Mouse (Mus musculus): ENCODE measurements around the gene Clcn7. TPM values are rescaled to one million over a fixed set of nuclear protein-coding genes. Genes with fewer than 3 reads are reported as not detected.

The Clcn7 gene
- polyA plus RNA-seq, 1 experiment from 2014 or later: 26.7 TPM

GRCm38 (mm10) chr17:25211705-25212104, 78.5 kb downstream of the Clcn7 start:
- Histone ChIP-seq H3K4me2 (ENCODE audit: low read depth, low read length) (no peak overlapping the region), H3K27ac (ENCODE audit: low read depth, low read length) (no peak overlapping the region), H3K4me3 (ENCODE audit: low read depth, low read length) (no peak overlapping the region), H3K27me3 (ENCODE audit: control insufficient read depth, insufficient read depth, low read length) (no peaks in the 10 kb centered on the region), H3K9me3 (ENCODE audit: control insufficient read depth, low read length) (no peaks in the 10 kb centered on the region), H3K9ac (replicated peaks; ENCODE audit: low read depth, low read length) (no peak overlapping the region), H3K36me3 (ENCODE audit: control insufficient read depth, insufficient read depth, low read length) (peaks cover 64% of the 10 kb centered on the region), H3K4me1 (ENCODE audit: control insufficient read depth, insufficient read depth, low read length) (no peaks in the 10 kb centered on the region)
- 89% methylated on average over 4 of the region's 4 CpGs for WGBS
- ATAC-seq (ENCODE audit: low read depth): no peak

Other genes starting within 250 kb of the Clcn7 start
- 69.2 and 75.7 TPM in 2 replicates for gene Nubp2, start 247.0 kb upstream of the Clcn7 start, polyA plus RNA-seq (2014; fragmentation: Nextera tagmentation; extraction: Ambion mirVana)
- gene Spsb3, start 246.7 kb upstream of the Clcn7 start, polyA plus RNA-seq (2014; fragmentation: Nextera tagmentation; extraction: Ambion mirVana): 74.5 and 83.8 TPM in 2 replicates
- 21.4 and 23.7 TPM in 2 replicates for gene Eme2, start 238.3 kb upstream of the Clcn7 start, polyA plus RNA-seq (2014; fragmentation: Nextera tagmentation; extraction: Ambion mirVana)
- gene Mrps34, start 238.3 kb upstream of the Clcn7 start, polyA plus RNA-seq (2014; fragmentation: Nextera tagmentation; extraction: Ambion mirVana): 85.5 and 86.4 TPM in 2 replicates
- gene Nme3, start 236.9 kb upstream of the Clcn7 start, polyA plus RNA-seq (2014; fragmentation: Nextera tagmentation; extraction: Ambion mirVana): 98.0 and 115 TPM in 2 replicates
- 88.5 and 93.4 TPM in 2 replicates for gene Mapk8ip3, start 196.4 kb upstream of the Clcn7 start, polyA plus RNA-seq (2014; fragmentation: Nextera tagmentation; extraction: Ambion mirVana)
- gene Jpt2, start 172.7 kb upstream of the Clcn7 start, polyA plus RNA-seq (2014; fragmentation: Nextera tagmentation; extraction: Ambion mirVana): 50.0 and 59.8 TPM in 2 replicates
- 9.2 and 10.1 TPM in 2 replicates for gene Cramp1l, start 117.6 kb upstream of the Clcn7 start, polyA plus RNA-seq (2014; fragmentation: Nextera tagmentation; extraction: Ambion mirVana)
- 18.5 and 21.9 TPM in 2 replicates for gene Ift140, start 117.3 kb upstream of the Clcn7 start, polyA plus RNA-seq (2014; fragmentation: Nextera tagmentation; extraction: Ambion mirVana)
- gene Tmem204, start 49.8 kb upstream of the Clcn7 start, polyA plus RNA-seq (2014; fragmentation: Nextera tagmentation; extraction: Ambion mirVana): 8.1 and 11.5 TPM in 2 replicates
- gene Telo2, start 17.4 kb upstream of the Clcn7 start, polyA plus RNA-seq (2014; fragmentation: Nextera tagmentation; extraction: Ambion mirVana): 46.4 and 51.6 TPM in 2 replicates
- gene Ptx4, start 12.6 kb upstream of the Clcn7 start, polyA plus RNA-seq (2014; fragmentation: Nextera tagmentation; extraction: Ambion mirVana): not detected in 2 replicates
- not detected in 2 replicates for gene Ccdc154, start 29.1 kb downstream of the Clcn7 start, polyA plus RNA-seq (2014; fragmentation: Nextera tagmentation; extraction: Ambion mirVana)
- gene Gm38655, start 42.1 kb downstream of the Clcn7 start, polyA plus RNA-seq (2014; fragmentation: Nextera tagmentation; extraction: Ambion mirVana): not detected in 2 replicates
- 31.9 and 33.9 TPM in 2 replicates for gene BC003965, start 51.2 kb downstream of the Clcn7 start, polyA plus RNA-seq (2014; fragmentation: Nextera tagmentation; extraction: Ambion mirVana)
- gene Unkl, start 55.0 kb downstream of the Clcn7 start, polyA plus RNA-seq (2014; fragmentation: Nextera tagmentation; extraction: Ambion mirVana): 9.1 and 10.9 TPM in 2 replicates
- 88.4 and 110 TPM in 2 replicates for gene Gnptg, start 106.7 kb downstream of the Clcn7 start, polyA plus RNA-seq (2014; fragmentation: Nextera tagmentation; extraction: Ambion mirVana)
- 56.4 and 57.1 TPM in 2 replicates for gene Tsr3, start 106.8 kb downstream of the Clcn7 start, polyA plus RNA-seq (2014; fragmentation: Nextera tagmentation; extraction: Ambion mirVana)
- gene Baiap3, start 123.0 kb downstream of the Clcn7 start, polyA plus RNA-seq (2014; fragmentation: Nextera tagmentation; extraction: Ambion mirVana): 5.8 and 7.1 TPM in 2 replicates
- 405 and 444 TPM in 2 replicates for gene Ube2i, start 141.2 kb downstream of the Clcn7 start, polyA plus RNA-seq (2014; fragmentation: Nextera tagmentation; extraction: Ambion mirVana)
- not detected in 2 replicates for gene Prss34, start 165.0 kb downstream of the Clcn7 start, polyA plus RNA-seq (2014; fragmentation: Nextera tagmentation; extraction: Ambion mirVana)
- gene Prss28, start 175.3 kb downstream of the Clcn7 start, polyA plus RNA-seq (2014; fragmentation: Nextera tagmentation; extraction: Ambion mirVana): not detected in 2 replicates
- gene Prss29, start 185.3 kb downstream of the Clcn7 start, polyA plus RNA-seq (2014; fragmentation: Nextera tagmentation; extraction: Ambion mirVana): not detected in 2 replicates
- not detected in 2 replicates for gene Tpsab1, start 212.2 kb downstream of the Clcn7 start, polyA plus RNA-seq (2014; fragmentation: Nextera tagmentation; extraction: Ambion mirVana)
- not detected in 2 replicates for gene Tpsb2, start 232.9 kb downstream of the Clcn7 start, polyA plus RNA-seq (2014; fragmentation: Nextera tagmentation; extraction: Ambion mirVana)
- 1.1 and 1.6 TPM in 2 replicates for gene Tpsg1, start 235.9 kb downstream of the Clcn7 start, polyA plus RNA-seq (2014; fragmentation: Nextera tagmentation; extraction: Ambion mirVana)